Mouse (Mus musculus) embryonic facial prominence, embryonic 14.5 days (tissue): Measurements from ENCODE around the gene Slc25a13. TPM values are rescaled to one million over a fixed set of nuclear protein-coding genes. Genes with fewer than 3 reads are reported as not detected.
"Not testable (repeated sequence)": the region's sequence is repeated elsewhere in the genome, so short reads cannot be mapped to it uniquely, and the experiment has no call there.

ENCODE experiments used
- ATAC-seq: fragments of 200-750 bp; cut with Nextera tagmentation; 2 replicates; pipeline ENCODE4 v1.8.0; 2017; ENCODE audit warnings: low read depth, moderate number of reproducible peaks, moderate TSS enrichment
- DNase-seq: peaks from one replicate; pipeline ENCODE4 v3.0.0-alpha.2; 2015; ENCODE audit warnings: low spot score
- H3K27ac ChIP-seq: fragments of 300-500 bp; sonication (generic); replicated peaks from 2 replicates; pipeline ENCODE4 v1.5.1; 2014; ENCODE audit warnings: low read depth, mild to moderate bottlenecking, low read length, moderate library complexity
- H3K27me3 ChIP-seq: fragments of 300-500 bp; sonication (generic); replicated peaks from 2 replicates; pipeline ENCODE4 v1.6.1; 2014; ENCODE audit warnings: low read length; ENCODE audit not compliant: control insufficient read depth, insufficient read depth
- H3K36me3 ChIP-seq: fragments of 300-500 bp; sonication (generic); 2 replicates; pipeline ENCODE4 v1.6.1; 2014; ENCODE audit warnings: low read length, mixed read lengths; ENCODE audit not compliant: control insufficient read depth, insufficient read depth
- H3K4me1 ChIP-seq: fragments of 300-500 bp; sonication (generic); 2 replicates; pipeline ENCODE4 v1.6.1; 2014; ENCODE audit warnings: antibody characterized with exemption, low read length; ENCODE audit not compliant: control insufficient read depth, insufficient read depth
- H3K4me2 ChIP-seq: fragments of 300-500 bp; sonication (generic); 2 replicates; pipeline ENCODE4 v1.6.1; 2014; ENCODE audit warnings: low read depth, mild to moderate bottlenecking, low read length, moderate library complexity, mixed read lengths
- H3K4me3 ChIP-seq: fragments of 300-500 bp; sonication (generic); 2 replicates; pipeline ENCODE4 v1.5.1; 2014; ENCODE audit warnings: low read depth, mild to moderate bottlenecking, low read length
- H3K9ac ChIP-seq: fragments of 300-500 bp; sonication (generic); 2 replicates; pipeline ENCODE4 v1.6.1; 2014; ENCODE audit warnings: low read depth, mild to moderate bottlenecking, low read length, moderate library complexity, mixed read lengths
- H3K9me3 ChIP-seq: fragments of 300-500 bp; sonication (generic); 2 replicates; pipeline ENCODE4 v1.6.1; 2016; ENCODE audit warnings: low read length; ENCODE audit not compliant: control insufficient read depth
- WGBS: fragments of 180-500 bp; shearing (Covaris S2); extraction: QIAGEN DNeasy Blood & Tissue Kit; methylation state at CpG from one replicate; pipeline ENCODE4 v1.1.7; 2014; 5-methylcytosine and 5-hydroxymethylcytosine counted together
- polyA plus RNA-seq: library from polyadenylated mRNA; unstranded; fragments of >200 nt; fragmentation: Nextera tagmentation; extraction: Ambion mirVana; gene quantifications from 2 replicates; pipeline ENCODE4 v1.2.1, GENCODE M21; 2014

Gene Slc25a13
- polyA plus RNA-seq, 1 experiment from 2014 or later: 16.9 TPM

DNA sequence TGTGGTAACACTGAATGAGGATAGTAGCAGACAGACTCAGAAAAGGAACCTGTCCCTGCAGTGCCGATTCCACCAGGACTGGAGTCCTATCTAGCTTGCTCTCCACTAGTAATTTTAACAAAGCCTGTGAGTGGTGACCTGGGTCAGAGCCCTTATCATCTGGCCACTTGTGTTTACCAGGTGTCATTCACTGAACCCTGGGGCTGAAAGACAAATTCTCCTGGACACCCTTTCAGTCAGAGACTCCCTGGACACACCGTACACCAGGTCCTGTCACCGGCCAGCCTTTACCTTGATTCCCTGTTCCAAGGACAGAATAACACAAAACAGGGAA is 31.3 kb downstream of the Slc25a13 start:
- no peak overlapping the region for H3K4me3 ChIP-seq
- DNase-seq (no peak), ATAC-seq (no peak)
- H3K27me3 ChIP-seq: no peaks in the 10 kb centered on the region
- no peak overlapping the region for H3K27ac ChIP-seq
- H3K4me1 ChIP-seq: no peaks in the 10 kb centered on the region
- no peak overlapping the region for H3K9ac ChIP-seq
- no peaks in the 10 kb centered on the region for H3K9me3 ChIP-seq
- no peak overlapping the region for H3K4me2 ChIP-seq
- WGBS: 91% methylated on average over 3 of the region's 3 CpGs
- H3K36me3 ChIP-seq: no peaks in the 10 kb centered on the region

DNA sequence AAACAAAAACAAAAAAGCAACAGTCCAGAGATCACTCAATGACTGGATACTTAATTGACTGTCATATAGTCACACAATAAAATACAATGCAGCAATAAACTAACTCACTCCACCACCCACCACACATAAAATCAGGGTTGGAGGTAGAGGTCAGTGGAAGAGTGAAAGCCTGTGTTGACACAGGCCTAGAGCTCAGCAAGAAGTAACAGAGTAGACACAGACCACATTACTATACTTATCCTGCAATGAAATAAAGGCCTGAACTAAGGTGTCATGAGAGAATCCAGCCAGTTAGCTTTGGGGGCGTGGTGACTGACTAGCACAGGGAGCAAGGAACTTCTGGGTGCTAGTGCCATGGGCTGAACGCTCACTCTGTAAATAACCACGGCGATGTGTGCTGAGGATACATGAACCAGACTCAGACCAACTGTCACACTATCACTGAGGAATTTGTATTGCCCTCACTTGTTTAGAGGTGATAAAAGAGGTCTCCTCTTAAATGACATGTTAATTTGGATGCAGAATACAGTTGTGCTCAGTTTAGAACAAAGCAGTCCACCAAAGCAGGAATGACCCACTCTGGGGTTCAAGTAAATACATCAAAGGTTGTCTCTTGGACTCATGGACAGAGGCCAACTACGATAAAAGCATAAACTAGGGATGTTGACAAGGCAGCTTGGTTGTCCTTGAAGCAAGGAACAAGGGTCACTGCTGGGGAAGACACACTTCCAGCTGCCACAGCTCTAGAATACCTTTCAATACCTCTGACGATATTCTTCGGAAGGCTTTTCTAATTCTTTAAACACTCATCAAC is 31.8 kb downstream of the Slc25a13 start:
- DNase-seq: no peak

GRCm38 (mm10) chr6:6183601-6184000 is 33.4 kb downstream of the Slc25a13 start:
- H3K4me2 ChIP-seq: no peak overlapping the region
- no peak overlapping the region for H3K9ac ChIP-seq
- H3K9me3 ChIP-seq: no peaks in the 10 kb centered on the region
- H3K27me3 ChIP-seq: no peaks in the 10 kb centered on the region
- no peak for DNase-seq
- H3K36me3 ChIP-seq: no peaks in the 10 kb centered on the region
- WGBS: 70% methylated on average over 8 of the region's 8 CpGs
- H3K27ac ChIP-seq: no peak overlapping the region
- no peak overlapping the region for H3K4me3 ChIP-seq
- H3K4me1 ChIP-seq: no peaks in the 10 kb centered on the region
- ATAC-seq: no peak

More for the DNA sequence above, 31.8 kb downstream of the Slc25a13 start:
- ATAC-seq: no peak
- Histone ChIP-seq H3K4me1 (no peaks in the 10 kb centered on the region), H3K27ac (no peak overlapping the region), H3K4me3 (no peak overlapping the region), H3K36me3 (no peaks in the 10 kb centered on the region), H3K4me2 (no peak overlapping the region), H3K27me3 (no peaks in the 10 kb centered on the region), H3K9ac (no peak overlapping the region), H3K9me3 (no peaks in the 10 kb centered on the region)
- WGBS: 82% methylated on average over 7 of the region's 7 CpGs

DNA sequence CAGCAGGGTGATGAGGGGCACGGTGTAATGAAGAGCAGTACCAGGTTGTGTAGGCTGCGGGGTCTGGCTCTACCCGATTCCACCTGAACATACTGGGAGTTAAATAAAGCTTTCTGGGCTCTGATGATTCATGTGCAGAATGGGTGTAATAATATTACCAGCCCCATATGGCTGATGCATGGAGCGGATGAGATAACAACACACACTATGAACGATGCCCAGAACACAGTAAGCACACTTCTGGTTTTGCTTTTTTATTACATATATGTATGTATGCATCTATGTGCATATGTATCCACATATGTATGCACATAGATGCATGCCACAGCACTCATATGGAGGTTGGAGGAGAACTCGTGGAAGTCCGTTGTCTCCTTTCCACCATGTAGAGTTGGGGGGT is 34.8 kb downstream of the Slc25a13 start:
- H3K4me3 ChIP-seq: no peak overlapping the region
- no peak overlapping the region for H3K9ac ChIP-seq
- ATAC-seq: no peak
- H3K9me3 ChIP-seq: no peaks in the 10 kb centered on the region
- H3K4me2 ChIP-seq: no peak overlapping the region
- no peak overlapping the region for H3K27ac ChIP-seq
- no peaks in the 10 kb centered on the region for H3K4me1 ChIP-seq
- no peaks in the 10 kb centered on the region for H3K27me3 ChIP-seq
- H3K36me3 ChIP-seq: no peaks in the 10 kb centered on the region
- DNase-seq: no peak
- WGBS: 90% methylated on average over 7 of the region's 7 CpGs

- not testable (repeated sequence) for H3K4me1 ChIP-seq, H3K9ac ChIP-seq, H3K27me3 ChIP-seq, H3K9me3 ChIP-seq, H3K27ac ChIP-seq, DNase-seq, H3K36me3 ChIP-seq, H3K4me3 ChIP-seq, H3K4me2 ChIP-seq, ATAC-seq
- WGBS: 83% methylated on average over 15 of the region's 15 CpGs
Observed at GRCm38 (mm10) chr6:6178341-6178740, 38.6 kb downstream of the Slc25a13 start.

GRCm38 (mm10) chr6:6175350-6175971 is 41.5 kb downstream of the Slc25a13 start:
- Histone ChIP-seq H3K4me1 (0 out of 2 replicates have a peak, but pooled peaks cover 4% of the 10 kb centered on the region), H3K4me3 (no peak overlapping the region), H3K27ac (no peak overlapping the region), H3K27me3 (no peaks in the 10 kb centered on the region), H3K36me3 (no peaks in the 10 kb centered on the region), H3K9me3 (no peaks in the 10 kb centered on the region), H3K9ac (no peak overlapping the region), H3K4me2 (no peak overlapping the region)
- ATAC-seq (no peak), DNase-seq (no peak)
- WGBS: 49% methylated on average over 5 of the region's 5 CpGs

- Histone ChIP-seq H3K4me2 (no peak overlapping the region), H3K4me1 (0 out of 2 replicates have a peak, but pooled peaks cover 4% of the 10 kb centered on the region), H3K36me3 (no peaks in the 10 kb centered on the region), H3K27ac (no peak overlapping the region), H3K4me3 (no peak overlapping the region), H3K9ac (no peak overlapping the region), H3K27me3 (no peaks in the 10 kb centered on the region), H3K9me3 (no peaks in the 10 kb centered on the region)
- DNase-seq (peak; percentile 64), ATAC-seq (peak; percentile 81)
- 31% methylated on average over 9 of the region's 9 CpGs for WGBS
Observed at GRCm38 (mm10) chr6:6173935-6174561, 42.9 kb downstream of the Slc25a13 start.

- no peaks in the 10 kb centered on the region for H3K27me3 ChIP-seq
- H3K9me3 ChIP-seq: no peaks in the 10 kb centered on the region
- no peak for DNase-seq
- H3K4me3 ChIP-seq: no peak overlapping the region
- H3K27ac ChIP-seq: no peak overlapping the region
- H3K4me1 ChIP-seq: 0 out of 2 replicates have a peak, but pooled peaks cover 4% of the 10 kb centered on the region
- H3K9ac ChIP-seq: no peak overlapping the region
- H3K36me3 ChIP-seq: no peaks in the 10 kb centered on the region
- ATAC-seq: no peak
- H3K4me2 ChIP-seq: no peak overlapping the region
- WGBS: 29% methylated on average over 15 of the region's 15 CpGs
Observed at GRCm38 (mm10) chr6:6173166-6173934, 43.6 kb downstream of the Slc25a13 start.
